Mouse (Mus musculus) hindbrain, embryonic 10.5 days (tissue): ENCODE results near the gene Wnk2. TPM values are rescaled to one million over a fixed set of nuclear protein-coding genes. Genes with fewer than 3 reads are reported as not detected.
A peak's percentile ranks its signal among the peaks of the same experiment; 100 is the strongest.

Experiments
- DNase-seq: peaks from one replicate; pipeline ENCODE4 v3.0.0-alpha.2; 2017; ENCODE audit warnings: low spot score
- H3K27ac ChIP-seq: fragments of 300-500 bp; sonication (generic); 2 replicates; pipeline ENCODE4 v1.5.1; 2016; ENCODE audit warnings: mild to moderate bottlenecking, moderate library complexity
- H3K27me3 ChIP-seq: fragments of 300-500 bp; sonication (generic); 2 replicates; pipeline ENCODE4 v1.6.1; 2016; ENCODE audit warnings: mild to moderate bottlenecking; ENCODE audit not compliant: poor library complexity, insufficient read depth, severe bottlenecking
- H3K36me3 ChIP-seq: fragments of 300-500 bp; sonication (generic); 2 replicates; pipeline ENCODE4 v1.6.1; 2016; ENCODE audit warnings: mild to moderate bottlenecking, moderate library complexity
- H3K4me1 ChIP-seq: fragments of 300-500 bp; sonication (generic); replicated peaks from 2 replicates; pipeline ENCODE4 v1.6.1; 2016; ENCODE audit warnings: mild to moderate bottlenecking
- H3K4me3 ChIP-seq: fragments of 300-500 bp; sonication (generic); 2 replicates; pipeline ENCODE4 v1.5.1; 2016; ENCODE audit warnings: mild to moderate bottlenecking, moderate library complexity
- H3K9me3 ChIP-seq: fragments of 300-500 bp; sonication (generic); 2 replicates; pipeline ENCODE4 v1.6.1; 2016; ENCODE audit warnings: mild to moderate bottlenecking, moderate library complexity
- WGBS: fragments of 180-500 bp; shearing (Covaris S2); methylation state at CpG from one replicate; pipeline ENCODE4 v1.1.7; 2016; 5-methylcytosine and 5-hydroxymethylcytosine counted together
- polyA plus RNA-seq: library from polyadenylated mRNA; unstranded; fragments of >200 nt; fragmentation: Nextera tagmentation; extraction: Ambion mirVana; gene quantifications from 2 replicates; pipeline ENCODE4 v1.2.1, GENCODE M21; 2016

Wnk2 gene
- polyA plus RNA-seq, 1 experiment from 2014 or later: 8.5 TPM

GRCm38 (mm10) chr13:49188219-49188965 lies 40.6 kb upstream of the Wnk2 start:
- no peaks in the 10 kb centered on the region for H3K9me3 ChIP-seq
- no peaks in the 10 kb centered on the region for H3K36me3 ChIP-seq
- H3K4me3 ChIP-seq: peak overlapping the region; percentile 84
- no peak for DNase-seq
- WGBS: 22% methylated on average over 15 of the region's 15 CpGs
- peaks cover 65% of the 10 kb centered on the region for H3K4me1 ChIP-seq
- H3K27ac ChIP-seq: peak overlapping the region; percentile 84
- H3K27me3 ChIP-seq: peaks cover 40% of the 10 kb centered on the region

- peak; percentile 80 for DNase-seq
- Histone ChIP-seq H3K27me3 (peaks cover 40% of the 10 kb centered on the region), H3K36me3 (no peaks in the 10 kb centered on the region), H3K4me1 (peaks cover 62% of the 10 kb centered on the region), H3K4me3 (peak within 1 kb of the TSS; percentile 84), H3K27ac (peak within 1 kb of the TSS; percentile 84), H3K9me3 (no peaks in the 10 kb centered on the region)
- under 1% methylated on average over 87 of the region's 87 CpGs for WGBS
Observed at GRCm38 (mm10) chr13:49187288-49188218, 39.7 kb upstream of the Wnk2 start, which contains the start of gene Ninj1. Gene Ninj1 (plus strand): TSS chr13:49187485.

- Histone ChIP-seq H3K36me3 (no peaks in the 10 kb centered on the region), H3K27me3 (peaks cover 40% of the 10 kb centered on the region), H3K27ac (peak overlapping the region; percentile 84), H3K4me3 (peak overlapping the region; percentile 84), H3K9me3 (no peaks in the 10 kb centered on the region), H3K4me1 (peaks cover 55% of the 10 kb centered on the region)
- 15% methylated on average over 11 of the region's 11 CpGs for WGBS
- no peak for DNase-seq
Observed at GRCm38 (mm10) chr13:49186798-49187287, 39.0 kb upstream of the Wnk2 start.

- Histone ChIP-seq H3K4me3 (no peak overlapping the region), H3K4me1 (peaks cover 35% of the 10 kb centered on the region), H3K27ac (0 out of 2 replicates have a peak overlapping the region, but pooled peaks have one; percentile 40), H3K36me3 (no peaks in the 10 kb centered on the region), H3K9me3 (no peaks in the 10 kb centered on the region), H3K27me3 (peaks cover 26% of the 10 kb centered on the region)
- DNase-seq: no peak
- WGBS: 58% methylated on average over 5 of the region's 5 CpGs
Observed at GRCm38 (mm10) chr13:49183646-49184045, 35.8 kb upstream of the Wnk2 start.

GRCm38 (mm10) chr13:49183161-49183560 lies 35.3 kb upstream of the Wnk2 start:
- Histone ChIP-seq H3K27ac (peak overlapping the region; percentile 40; the same call in 1 of the 2 replicates), H3K4me1 (peaks cover 30% of the 10 kb centered on the region), H3K4me3 (no peak overlapping the region), H3K27me3 (peaks cover 21% of the 10 kb centered on the region), H3K36me3 (no peaks in the 10 kb centered on the region), H3K9me3 (no peaks in the 10 kb centered on the region)
- no peak for DNase-seq
- 72% methylated on average over 5 of the region's 5 CpGs for WGBS

GRCm38 (mm10) chr13:49181411-49181984 lies 33.7 kb upstream of the Wnk2 start:
- Histone ChIP-seq H3K27me3 (peaks cover 17% of the 10 kb centered on the region), H3K4me3 (no peak overlapping the region), H3K9me3 (no peaks in the 10 kb centered on the region), H3K36me3 (no peaks in the 10 kb centered on the region), H3K4me1 (peaks cover 15% of the 10 kb centered on the region), H3K27ac (no peak overlapping the region; the same call in 1 of the 2 replicates)
- WGBS: 82% methylated on average over 3 of the region's 3 CpGs
- no peak for DNase-seq

GRCm38 (mm10) chr13:49180691-49181090 lies 32.9 kb upstream of the Wnk2 start:
- H3K4me3 ChIP-seq: no peak overlapping the region
- peaks cover 12% of the 10 kb centered on the region for H3K4me1 ChIP-seq
- 54% methylated on average over 1 of the region's 1 CpGs for WGBS
- H3K27ac ChIP-seq: no peak overlapping the region
- H3K36me3 ChIP-seq: no peaks in the 10 kb centered on the region
- peaks cover 9% of the 10 kb centered on the region for H3K27me3 ChIP-seq
- H3K9me3 ChIP-seq: no peaks in the 10 kb centered on the region
- DNase-seq: no peak

GRCm38 (mm10) chr13:49180274-49180673 lies 32.5 kb upstream of the Wnk2 start:
- no peak for DNase-seq
- peaks cover 12% of the 10 kb centered on the region for H3K4me1 ChIP-seq
- 83% methylated on average over 5 of the region's 5 CpGs for WGBS
- H3K36me3 ChIP-seq: no peaks in the 10 kb centered on the region
- H3K27me3 ChIP-seq: peaks cover 7% of the 10 kb centered on the region; the same call in 1 of the 2 replicates
- no peak overlapping the region for H3K27ac ChIP-seq
- no peaks in the 10 kb centered on the region for H3K9me3 ChIP-seq
- no peak overlapping the region for H3K4me3 ChIP-seq

- no peak for DNase-seq
- Histone ChIP-seq H3K27ac (peak overlapping the region; percentile 4; the same call in 1 of the 2 replicates), H3K9me3 (no peaks in the 10 kb centered on the region), H3K27me3 (peaks cover under 1% of the 10 kb centered on the region; the same call in 1 of the 2 replicates), H3K4me1 (peaks cover 12% of the 10 kb centered on the region), H3K36me3 (no peaks in the 10 kb centered on the region), H3K4me3 (no peak overlapping the region)
- WGBS: 73% methylated on average over 19 of the region's 19 CpGs
Observed at GRCm38 (mm10) chr13:49178839-49179585, 31.2 kb upstream of the Wnk2 start.

- Histone ChIP-seq H3K4me1 (peaks cover 19% of the 10 kb centered on the region), H3K9me3 (no peaks in the 10 kb centered on the region), H3K4me3 (no peak overlapping the region), H3K27ac (no peak overlapping the region), H3K36me3 (no peaks in the 10 kb centered on the region), H3K27me3 (peaks cover 16% of the 10 kb centered on the region)
- 85% methylated on average over 10 of the region's 10 CpGs for WGBS
- no peak for DNase-seq
Observed at GRCm38 (mm10) chr13:49175509-49175908, 27.7 kb upstream of the Wnk2 start.

GRCm38 (mm10) chr13:49172971-49173596 lies 25.3 kb upstream of the Wnk2 start:
- peak; percentile 91 for DNase-seq
- no peak overlapping the region for H3K4me3 ChIP-seq
- 9% methylated on average over 12 of the region's 12 CpGs for WGBS
- peaks cover 16% of the 10 kb centered on the region for H3K27me3 ChIP-seq
- H3K36me3 ChIP-seq: no peaks in the 10 kb centered on the region
- no peaks in the 10 kb centered on the region for H3K9me3 ChIP-seq
- no peak overlapping the region for H3K27ac ChIP-seq
- peaks cover 13% of the 10 kb centered on the region for H3K4me1 ChIP-seq
